Comparison of ENCODE assay signal across 8 mouse cellular contexts in the genomic region with DNA sequence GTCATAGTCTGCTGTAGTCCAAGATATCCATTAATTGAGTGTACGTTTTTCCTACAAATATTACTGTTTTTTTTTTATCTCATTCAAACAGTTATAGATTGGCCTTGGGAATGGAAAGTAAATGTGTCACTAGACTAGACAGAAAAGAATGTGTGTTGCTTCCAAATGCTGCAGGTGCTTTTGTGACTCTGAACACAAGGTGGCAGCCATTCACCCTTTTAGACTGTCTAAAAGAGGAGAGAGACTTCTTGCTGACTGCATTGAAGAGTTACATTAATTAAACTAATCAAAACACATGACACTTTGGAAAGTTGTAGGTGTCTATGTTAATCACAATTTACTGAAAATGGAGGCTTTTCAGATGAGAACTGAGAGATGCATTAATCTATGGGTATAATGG.
DNase-seq lines count a peak whose midpoint lies in the region; ATAC-seq lines count a peak whose summit lies in the region.

No protein-coding gene starts in this region.

- no peaks in the 10 kb centered on the region for H3K36me3 ChIP-seq in forebrain, embryonic 13.5 days (ENCODE audit: poor library complexity, severe bottlenecking)
- H3K36me3 ChIP-seq in forebrain, embryonic 11.5 days (ENCODE audit: control insufficient read depth, insufficient read depth, low read length), result no peaks in the 10 kb centered on the region
- H3K36me3 ChIP-seq in neural tube, embryonic 14.5 days (ENCODE audit: control insufficient read depth, insufficient read depth, low read length), result no peaks in the 10 kb centered on the region
- H3K36me3 ChIP-seq in neural tube, embryonic 15.5 days, result no peaks in the 10 kb centered on the region

- H3K27ac ChIP-seq in forebrain, embryonic 13.5 days, result no peak overlapping the region
- H3K27ac ChIP-seq in forebrain, embryonic 11.5 days (ENCODE audit: low read depth, low read length), result no peak overlapping the region
- no peak overlapping the region for H3K27ac ChIP-seq in neural tube, embryonic 14.5 days (ENCODE audit: low read depth, low read length)
- no peak overlapping the region for H3K27ac ChIP-seq in neural tube, embryonic 15.5 days (replicated peaks)

- H3K4me2 ChIP-seq in forebrain, embryonic 13.5 days, result no peak overlapping the region
- H3K4me2 ChIP-seq in forebrain, embryonic 11.5 days (ENCODE audit: low read depth, low read length, severe bottlenecking), result no peak overlapping the region
- H3K4me2 ChIP-seq in neural tube, embryonic 14.5 days (ENCODE audit: low read depth, low read length), result no peak overlapping the region
- no peak overlapping the region for H3K4me2 ChIP-seq in neural tube, embryonic 15.5 days

- H3K27me3 ChIP-seq in forebrain, embryonic 13.5 days, result no peaks in the 10 kb centered on the region
- H3K27me3 ChIP-seq in forebrain, embryonic 11.5 days (ENCODE audit: control insufficient read depth, insufficient read depth, low read length), result no peaks in the 10 kb centered on the region
- no peaks in the 10 kb centered on the region for H3K27me3 ChIP-seq in neural tube, embryonic 14.5 days (ENCODE audit: control insufficient read depth, insufficient read depth, low read length)
- no peaks in the 10 kb centered on the region for H3K27me3 ChIP-seq in neural tube, embryonic 15.5 days (replicated peaks)

- no peak for DNase-seq in forebrain, embryonic 11.5 days (ENCODE audit: low spot score)
- peak; percentile 20 for DNase-seq in c-Kit-positive CD71-negative TER-119-negative erythroid progenitor cells, embryonic 14.5 days (ENCODE audit: low read depth)
- peak; percentile 39 for DNase-seq in kidney, postnatal 14 days
- no peak for DNase-seq in MN1 (ENCODE audit: low spot score)

- ATAC-seq in forebrain, embryonic 13.5 days, result peak; percentile 45; the same call in 1 of the 2 replicates
- ATAC-seq in forebrain, embryonic 11.5 days (replicated peaks; ENCODE audit: low FRiP score), result no peak
- peak; percentile 38; the same call in 1 of the 2 replicates for ATAC-seq in neural tube, embryonic 14.5 days (ENCODE audit: low read depth)
- ATAC-seq in neural tube, embryonic 15.5 days (ENCODE audit: low FRiP score), result no peak
- ATAC-seq in megakaryocyte, adult 5-6 weeks (ENCODE audit: poor library complexity, severe bottlenecking), result peak; percentile 80

- H3K9ac ChIP-seq in forebrain, embryonic 13.5 days, result no peak overlapping the region
- H3K9ac ChIP-seq in forebrain, embryonic 11.5 days (ENCODE audit: low read length), result no peak overlapping the region
- no peak overlapping the region for H3K9ac ChIP-seq in neural tube, embryonic 14.5 days (replicated peaks; ENCODE audit: low read depth, low read length)
- no peak overlapping the region for H3K9ac ChIP-seq in neural tube, embryonic 15.5 days (replicated peaks)

- no peaks in the 10 kb centered on the region for H3K4me1 ChIP-seq in forebrain, embryonic 13.5 days
- no peaks in the 10 kb centered on the region for H3K4me1 ChIP-seq in forebrain, embryonic 11.5 days (replicated peaks; ENCODE audit: control insufficient read depth, insufficient read depth, low read length)
- H3K4me1 ChIP-seq in neural tube, embryonic 14.5 days (ENCODE audit: control insufficient read depth, insufficient read depth, low read length), result no peaks in the 10 kb centered on the region
- H3K4me1 ChIP-seq in neural tube, embryonic 15.5 days, result no peaks in the 10 kb centered on the region

- no peaks in the 10 kb centered on the region for H3K9me3 ChIP-seq in forebrain, embryonic 13.5 days (replicated peaks)
- no peaks in the 10 kb centered on the region for H3K9me3 ChIP-seq in forebrain, embryonic 11.5 days (ENCODE audit: control insufficient read depth, low read length)
- H3K9me3 ChIP-seq in neural tube, embryonic 14.5 days (ENCODE audit: control insufficient read depth, low read length), result no peaks in the 10 kb centered on the region
- H3K9me3 ChIP-seq in neural tube, embryonic 15.5 days (replicated peaks), result no peaks in the 10 kb centered on the region

- 83% methylated on average over 1 of the region's 1 CpGs for WGBS in forebrain, embryonic 13.5 days
- WGBS in forebrain, embryonic 11.5 days, result 74% methylated on average over 1 of the region's 1 CpGs
- 88% methylated on average over 1 of the region's 1 CpGs for WGBS in neural tube, embryonic 14.5 days
- WGBS in neural tube, embryonic 15.5 days, result 95% methylated on average over 1 of the region's 1 CpGs

- H3K4me3 ChIP-seq in forebrain, embryonic 13.5 days, result no peak overlapping the region
- no peak overlapping the region for H3K4me3 ChIP-seq in forebrain, embryonic 11.5 days (ENCODE audit: low read depth, low read length)
- no peak overlapping the region for H3K4me3 ChIP-seq in neural tube, embryonic 14.5 days (ENCODE audit: low read depth, low read length)
- H3K4me3 ChIP-seq in neural tube, embryonic 15.5 days (replicated peaks), result no peak overlapping the region

Comparison
In these comparisons a context has a peak if more than half of its experiments do, and no peak if none do; other contexts are left out.
1. ATAC-seq: peak in forebrain, embryonic 13.5 days (single experiment), neural tube, embryonic 14.5 days (single experiment) and megakaryocyte, adult 5-6 weeks (single experiment); none in forebrain, embryonic 11.5 days (single experiment) and neural tube, embryonic 15.5 days (single experiment).
2. DNase-seq: peak in c-Kit-positive CD71-negative TER-119-negative erythroid progenitor cells, embryonic 14.5 days (single experiment) and kidney, postnatal 14 days (single experiment); none in forebrain, embryonic 11.5 days (single experiment) and MN1 (single experiment).